Mouse (Mus musculus) heart, embryonic 14.5 days (tissue): ENCODE data around the gene Lsm14b. TPM values are rescaled to one million over a fixed set of nuclear protein-coding genes. Genes with fewer than 3 reads are reported as not detected.

Experiments
- ATAC-seq: fragments of 200-750 bp; cut with Nextera tagmentation; 2 replicates; pipeline ENCODE4 v1.8.0; 2017; ENCODE audit warnings: low read depth, moderate TSS enrichment; ENCODE audit not compliant: insufficient number of reproducible peaks, insufficient read depth, low FRiP score
- H3K27ac ChIP-seq, 2 experiments: fragments of 200-500 bp in 1 of 2; fragments of 300-500 bp in 1 of 2; sonication (generic) in 1 of 2; replicated peaks in 1 of 2; 2 replicates each; pipeline ENCODE4 v1.5.1; 2012 to 2014; ENCODE audit warnings: low read depth in 2 of 2, low read length in 2 of 2, control low read depth in 1 of 2, mild to moderate bottlenecking in 1 of 2, mixed read lengths in 1 of 2; ENCODE audit not compliant: control insufficient read depth in 1 of 2, insufficient read depth in 1 of 2
- H3K27me3 ChIP-seq: fragments of 300-500 bp; sonication (generic); 2 replicates; pipeline ENCODE4 v1.6.1; 2014; ENCODE audit warnings: mild to moderate bottlenecking, low read length, control low read depth; ENCODE audit not compliant: control insufficient read depth, insufficient read depth
- H3K36me3 ChIP-seq: fragments of 300-500 bp; sonication (generic); 2 replicates; pipeline ENCODE4 v1.6.1; 2014; ENCODE audit warnings: mild to moderate bottlenecking, control low read depth, low read length, mixed read lengths; ENCODE audit not compliant: control insufficient read depth, insufficient read depth
- H3K4me1 ChIP-seq, 2 experiments: fragments of 200-500 bp in 1 of 2; fragments of 300-500 bp in 1 of 2; sonication (generic) in 1 of 2; 2 replicates each; pipeline ENCODE4 v1.6.1; 2012 to 2014; ENCODE audit warnings: low read length in 2 of 2, control low read depth in 1 of 2, mixed read lengths in 1 of 2; ENCODE audit not compliant: control insufficient read depth in 2 of 2, insufficient read depth in 2 of 2
- H3K4me2 ChIP-seq: fragments of 300-500 bp; sonication (generic); 2 replicates; pipeline ENCODE4 v1.6.1; 2014; ENCODE audit warnings: mild to moderate bottlenecking, low read length
- H3K4me3 ChIP-seq, 2 experiments: fragments of 200-500 bp in 1 of 2; fragments of 300-500 bp in 1 of 2; sonication (generic) in 1 of 2; 2 replicates each; pipeline ENCODE4 v1.5.1; 2012 to 2014; ENCODE audit warnings: low read length in 2 of 2, mild to moderate bottlenecking in 2 of 2, control low read depth in 1 of 2, low read depth in 1 of 2, moderate library complexity in 1 of 2; ENCODE audit not compliant: control insufficient read depth in 1 of 2, insufficient read depth in 1 of 2
- H3K9ac ChIP-seq: fragments of 300-500 bp; sonication (generic); 2 replicates; pipeline ENCODE4 v1.6.1; 2014; ENCODE audit warnings: mild to moderate bottlenecking, low read length
- H3K9me3 ChIP-seq: fragments of 300-500 bp; sonication (generic); 2 replicates; pipeline ENCODE4 v1.6.1; 2016; ENCODE audit warnings: low read length, control low read depth; ENCODE audit not compliant: control insufficient read depth
- WGBS: fragments of 180-500 bp; shearing (Covaris S2); extraction: QIAGEN DNeasy Blood & Tissue Kit; methylation state at CpG from one replicate; pipeline ENCODE4 v1.1.7; 2014; 5-methylcytosine and 5-hydroxymethylcytosine counted together
- polyA plus RNA-seq: library from polyadenylated mRNA; unstranded; fragments of >200 nt; fragmentation: Nextera tagmentation; extraction: Ambion mirVana; gene quantifications from 2 replicates; pipeline ENCODE4 v1.2.1, GENCODE M21; 2014

Gene Lsm14b
- polyA plus RNA-seq, 1 experiment from 2014 or later, result 5.3 TPM

- Histone ChIP-seq H3K27ac (no peak overlapping the region), H3K4me1 (no peaks in the 10 kb centered on the region), H3K9me3 (no peaks in the 10 kb centered on the region), H3K4me3 (no peak overlapping the region), H3K27me3 (no peaks in the 10 kb centered on the region), H3K4me2 (no peak overlapping the region), H3K9ac (no peak overlapping the region), H3K36me3 (peaks cover 65% of the 10 kb centered on the region)
- 83% methylated on average over 11 of the region's 11 CpGs for WGBS
- no peak for ATAC-seq
Observed at GRCm38 (mm10) chr2:180063338-180064131, 38.7 kb downstream of the Lsm14b start.

- Histone ChIP-seq H3K36me3 (peaks cover 29% of the 10 kb centered on the region), H3K9me3 (no peaks in the 10 kb centered on the region), H3K27ac (peak overlapping the region; percentile 52 to 69), H3K4me2 (peak overlapping the region; percentile 88), H3K4me1 (peaks cover 8 to 11% of the 10 kb centered on the region in 2 experiments), H3K27me3 (no peaks in the 10 kb centered on the region), H3K4me3 (peak overlapping the region; percentile 66 to 84), H3K9ac (peak overlapping the region; percentile 83)
- WGBS, result 35% methylated on average over 20 of the region's 20 CpGs
- ATAC-seq, result peak; percentile 27; the same call in 1 of the 2 replicates
Observed at GRCm38 (mm10) chr2:180069770-180070480, 45.1 kb downstream of the Lsm14b start.

GRCm38 (mm10) chr2:180070481-180071453, 46.0 kb downstream of the Lsm14b start, which contains the start of gene Mtg2:
Gene Mtg2, plus strand, starts transcription at chr2:180070588.
- Histone ChIP-seq H3K9ac (peak within 1 kb of the TSS; percentile 83), H3K4me1 (peaks cover 8 to 11% of the 10 kb centered on the region in 2 experiments), H3K4me2 (peak within 1 kb of the TSS; percentile 88), H3K9me3 (no peaks in the 10 kb centered on the region), H3K36me3 (peaks cover 29% of the 10 kb centered on the region), H3K27ac (peak within 1 kb of the TSS; percentile 52 to 69), H3K4me3 (peak within 1 kb of the TSS; percentile 66 to 84), H3K27me3 (no peaks in the 10 kb centered on the region)
- peak; percentile 90 for ATAC-seq
- 4% methylated on average over 58 of the region's 58 CpGs for WGBS

GRCm38 (mm10) chr2:180071671-180072070, 46.9 kb downstream of the Lsm14b start:
- WGBS, result 65% methylated on average over 2 of the region's 2 CpGs
- Histone ChIP-seq H3K4me1 (peaks cover 8 to 11% of the 10 kb centered on the region in 2 experiments), H3K27me3 (no peaks in the 10 kb centered on the region), H3K27ac (no peak overlapping the region), H3K9me3 (no peaks in the 10 kb centered on the region), H3K9ac (no peak overlapping the region), H3K36me3 (peaks cover 34% of the 10 kb centered on the region), H3K4me2 (no peak overlapping the region), H3K4me3 (no peak overlapping the region)
- ATAC-seq, result no peak

GRCm38 (mm10) chr2:180072886-180073285, 48.1 kb downstream of the Lsm14b start:
- peaks cover 40% of the 10 kb centered on the region for H3K36me3 ChIP-seq
- no peak overlapping the region for H3K4me3 ChIP-seq
- H3K27ac ChIP-seq, result no peak overlapping the region
- no peak overlapping the region for H3K9ac ChIP-seq
- ATAC-seq, result no peak
- WGBS, result 85% methylated on average over 7 of the region's 7 CpGs
- H3K9me3 ChIP-seq, result no peaks in the 10 kb centered on the region
- no peaks in the 10 kb centered on the region for H3K27me3 ChIP-seq
- H3K4me1 ChIP-seq, result peaks cover 8 to 11% of the 10 kb centered on the region in 2 experiments
- H3K4me2 ChIP-seq, result no peak overlapping the region

- Histone ChIP-seq H3K36me3 (peaks cover 58% of the 10 kb centered on the region), H3K4me1 (no peaks in the 10 kb centered on the region), H3K9ac (no peak overlapping the region), H3K9me3 (no peaks in the 10 kb centered on the region), H3K4me2 (no peak overlapping the region), H3K4me3 (no peak overlapping the region), H3K27me3 (no peaks in the 10 kb centered on the region), H3K27ac (no peak overlapping the region)
- WGBS, result 64% methylated on average over 3 of the region's 3 CpGs
- ATAC-seq, result no peak
Observed at GRCm38 (mm10) chr2:180077622-180078021, 52.8 kb downstream of the Lsm14b start.

GRCm38 (mm10) chr2:180080680-180081079, 55.9 kb downstream of the Lsm14b start:
- no peak overlapping the region for H3K4me3 ChIP-seq
- no peaks in the 10 kb centered on the region for H3K27me3 ChIP-seq
- H3K27ac ChIP-seq, result no peak overlapping the region
- H3K9me3 ChIP-seq, result no peaks in the 10 kb centered on the region
- no peak overlapping the region for H3K9ac ChIP-seq
- H3K4me2 ChIP-seq, result no peak overlapping the region
- H3K36me3 ChIP-seq, result peaks cover 69% of the 10 kb centered on the region
- no peak for ATAC-seq
- H3K4me1 ChIP-seq, result no peaks in the 10 kb centered on the region
- 91% methylated on average over 8 of the region's 8 CpGs for WGBS
